Mouse (Mus musculus) heart, embryonic 16.5 days (tissue): ENCODE results near the gene Unc45b. TPM values are rescaled to one million over a fixed set of nuclear protein-coding genes. Genes with fewer than 3 reads are reported as not detected.

Experiments
- ATAC-seq: fragments of 200-750 bp; cut with Nextera tagmentation; replicated peaks from 2 replicates; pipeline ENCODE4 v1.8.0; 2017; ENCODE audit warnings: moderate number of reproducible peaks; ENCODE audit not compliant: insufficient read depth, low FRiP score; ENCODE audit errors: extremely low read depth
- H3K27ac ChIP-seq: fragments of 300-500 bp; sonication (generic); 2 replicates; pipeline ENCODE4 v1.5.1; 2014; ENCODE audit warnings: mild to moderate bottlenecking, low read length, control low read depth, moderate library complexity
- H3K27me3 ChIP-seq: fragments of 300-500 bp; sonication (generic); 2 replicates; pipeline ENCODE4 v1.6.1; 2014; ENCODE audit warnings: low read length, mixed read lengths; ENCODE audit not compliant: control insufficient read depth, insufficient read depth
- H3K36me3 ChIP-seq: fragments of 300-500 bp; sonication (generic); 2 replicates; pipeline ENCODE4 v1.6.1; 2014; ENCODE audit not compliant: control insufficient read depth, insufficient read depth
- H3K4me1 ChIP-seq: fragments of 300-500 bp; sonication (generic); 2 replicates; pipeline ENCODE4 v1.6.1; 2014; ENCODE audit warnings: low read length, mixed read lengths; ENCODE audit not compliant: control insufficient read depth, insufficient read depth
- H3K4me2 ChIP-seq: fragments of 300-500 bp; sonication (generic); 2 replicates; pipeline ENCODE4 v1.6.1; 2014; ENCODE audit warnings: low read depth, mild to moderate bottlenecking, control low read depth, low read length
- H3K4me3 ChIP-seq: fragments of 300-500 bp; sonication (generic); 2 replicates; pipeline ENCODE4 v1.5.1; 2014; ENCODE audit warnings: mild to moderate bottlenecking, control low read depth, low read length
- H3K9ac ChIP-seq: fragments of 300-500 bp; sonication (generic); 2 replicates; pipeline ENCODE4 v1.6.1; 2014; ENCODE audit warnings: low read length, control low read depth
- H3K9me3 ChIP-seq: fragments of 300-500 bp; sonication (generic); replicated peaks from 2 replicates; pipeline ENCODE4 v1.6.1; 2016; ENCODE audit warnings: low read length; ENCODE audit not compliant: control insufficient read depth
- WGBS: fragments of 180-500 bp; shearing (Covaris S2); extraction: QIAGEN DNeasy Blood & Tissue Kit; methylation state at CpG from one replicate; pipeline ENCODE4 v1.1.7; 2014; 5-methylcytosine and 5-hydroxymethylcytosine counted together
- microRNA-seq: library from miRNA; unstranded; fragments of <30 nt; microRNA quantifications from one replicate; pipeline ENCODE4, GENCODE M21; 2017
- polyA plus RNA-seq: library from polyadenylated mRNA; unstranded; fragments of >200 nt; fragmentation: Nextera tagmentation; extraction: Ambion mirVana; gene quantifications from 2 replicates; pipeline ENCODE4 v1.2.1, GENCODE M21; 2015

Unc45b gene
- polyA plus RNA-seq, 1 experiment from 2014 or later: 188 TPM

DNA sequence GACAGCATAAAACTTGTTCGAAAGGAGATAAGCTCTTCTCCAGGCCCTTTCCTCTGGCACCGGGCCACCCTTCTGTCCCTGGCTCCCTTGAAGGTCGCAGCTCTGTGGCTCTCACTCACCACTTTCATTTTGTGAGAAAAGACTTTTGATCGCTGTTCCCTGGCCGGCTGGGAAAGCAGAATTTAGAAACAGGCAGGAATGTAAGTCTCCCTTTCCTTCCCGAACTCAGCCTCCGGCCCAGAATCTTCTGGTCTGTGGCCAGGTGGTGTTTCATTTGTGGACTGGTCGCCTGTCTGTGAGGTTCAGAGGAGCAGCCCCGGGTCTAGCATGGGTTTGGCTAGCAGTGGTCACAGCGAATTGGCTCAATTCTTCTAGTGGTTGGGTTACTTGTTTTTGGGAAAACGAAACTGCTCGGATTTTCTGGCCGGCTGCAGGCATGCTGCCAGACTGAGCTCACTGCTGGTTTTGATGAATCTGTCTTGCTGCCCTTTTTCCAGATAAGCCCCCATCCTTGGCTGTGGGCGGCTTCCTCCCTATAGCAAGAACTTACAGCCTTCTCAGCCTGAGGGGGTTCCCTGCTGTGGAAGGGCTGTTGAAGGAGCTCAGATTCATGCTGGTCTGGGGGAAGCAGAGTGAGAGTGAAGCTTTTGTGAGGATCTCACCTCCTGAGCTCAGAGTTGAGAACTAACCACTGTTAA is 81.3 kb downstream of the Unc45b start, which contains the start of gene Slfn9:
TSS of gene Slfn9 (minus strand) at position 362 of the 698 bp plus-strand sequence.
- H3K36me3 ChIP-seq: peaks cover under 1% of the 10 kb centered on the region; the same call in 1 of the 2 replicates
- no peaks in the 10 kb centered on the region for H3K9me3 ChIP-seq
- peaks cover 17% of the 10 kb centered on the region for H3K4me1 ChIP-seq
- peak within 1 kb of the TSS; percentile 77 for H3K4me3 ChIP-seq
- ATAC-seq: peak; percentile 25; the same call in 1 of the 2 replicates
- peak within 1 kb of the TSS; percentile 87 for H3K9ac ChIP-seq
- peak within 1 kb of the TSS; percentile 91 for H3K4me2 ChIP-seq
- peak within 1 kb of the TSS; percentile 94 for H3K27ac ChIP-seq
- H3K27me3 ChIP-seq: no peaks in the 10 kb centered on the region
- 2% methylated on average over 14 of the region's 14 CpGs for WGBS

Small RNA genes within 50 kb of the gene (microRNA-seq; reads per million reads assigned to microRNA genes)
- not detected for gene Mir7679

Other genes starting within 250 kb of the Unc45b start
- 0.14 and 0.25 TPM in 2 replicates for gene Cct6b, start 146.2 kb upstream of the Unc45b start, polyA plus RNA-seq
- gene Zfp830, start 146.2 kb upstream of the Unc45b start, polyA plus RNA-seq: 28.3 and 30.4 TPM in 2 replicates
- 16.6 and 17.6 TPM in 2 replicates for gene Lig3, start 129.4 kb upstream of the Unc45b start, polyA plus RNA-seq
- 5.1 and 5.5 TPM in 2 replicates for gene Rffl, start 39.3 kb upstream of the Unc45b start, polyA plus RNA-seq
- gene Rad51d, start 19.9 kb upstream of the Unc45b start, polyA plus RNA-seq: 13.8 and 14.4 TPM in 2 replicates
- gene Fndc8, start 18.4 kb upstream of the Unc45b start, polyA plus RNA-seq: 0.12 and 0.20 TPM in 2 replicates
- 22.2 TPM in 2 replicates for gene Nle1, start 2.1 kb upstream of the Unc45b start, polyA plus RNA-seq
- 6.1 and 7.7 TPM in 2 replicates for gene Slfn5, start 40.8 kb downstream of the Unc45b start, polyA plus RNA-seq
- 11.9 and 13.1 TPM in 2 replicates for gene Slfn9, start 81.3 kb downstream of the Unc45b start, polyA plus RNA-seq
- gene Slfn8, start 110.3 kb downstream of the Unc45b start, polyA plus RNA-seq: 0.69 and 1.6 TPM in 2 replicates
- 4.3 and 7.9 TPM in 2 replicates for gene Slfn2, start 154.6 kb downstream of the Unc45b start, polyA plus RNA-seq
- 0.27 and 0.32 TPM in 2 replicates for gene Slfn1, start 206.3 kb downstream of the Unc45b start, polyA plus RNA-seq